Mouse (Mus musculus): ENCODE measurements at regions not wholly inside any gene's neighbourhood (a gene's known extent, or its start where the extent isn't known, plus 50 kb on each side); places are given as distances from the start of the nearest gene placed in this dataset.

- Histone ChIP-seq H3K9me3 (ENCODE audit: control insufficient read depth, low read depth, low read length) (no peaks in the 10 kb centered on the region), H3K4me3 (ENCODE audit: low read depth, low read length) (no peak overlapping the region), H3K4me1 (ENCODE audit: control insufficient read depth, insufficient read depth, low read length) (no peaks in the 10 kb centered on the region), H3K36me3 (ENCODE audit: control insufficient read depth, insufficient read depth, low read length) (no peaks in the 10 kb centered on the region), H3K27ac (ENCODE audit: low read length) (no peak overlapping the region), H3K9ac (replicated peaks; ENCODE audit: low read depth, low read length) (no peak overlapping the region), H3K27me3 (ENCODE audit: control insufficient read depth, insufficient read depth, low read length) (no peaks in the 10 kb centered on the region), H3K4me2 (replicated peaks; ENCODE audit: low read depth, low read length) (no peak overlapping the region)
- WGBS = 78% methylated on average over 10 of the region's 10 CpGs
- ATAC-seq (ENCODE audit: insufficient number of reproducible peaks, insufficient read depth, low FRiP score, low read depth) = no peak
Measured at GRCm38 (mm10) chr8:34614031-34614526, 502.5 kb upstream of the Gm10131 start.

GRCm38 (mm10) chr8:34613138-34613537 lies 501.6 kb upstream of the Gm10131 start:
- H3K27ac ChIP-seq (ENCODE audit: low read length) = no peak overlapping the region
- H3K4me3 ChIP-seq (ENCODE audit: low read depth, low read length) = no peak overlapping the region
- no peaks in the 10 kb centered on the region for H3K36me3 ChIP-seq (ENCODE audit: control insufficient read depth, insufficient read depth, low read length)
- WGBS = 85% methylated on average over 5 of the region's 5 CpGs
- H3K4me2 ChIP-seq (replicated peaks; ENCODE audit: low read depth, low read length) = no peak overlapping the region
- H3K9ac ChIP-seq (replicated peaks; ENCODE audit: low read depth, low read length) = no peak overlapping the region
- no peak for ATAC-seq (ENCODE audit: insufficient number of reproducible peaks, insufficient read depth, low FRiP score, low read depth)
- no peaks in the 10 kb centered on the region for H3K27me3 ChIP-seq (ENCODE audit: control insufficient read depth, insufficient read depth, low read length)
- no peaks in the 10 kb centered on the region for H3K4me1 ChIP-seq (ENCODE audit: control insufficient read depth, insufficient read depth, low read length)
- no peaks in the 10 kb centered on the region for H3K9me3 ChIP-seq (ENCODE audit: control insufficient read depth, low read depth, low read length)

- H3K4me2 ChIP-seq (replicated peaks; ENCODE audit: low read depth, low read length) = no peak overlapping the region
- ATAC-seq (ENCODE audit: insufficient number of reproducible peaks, insufficient read depth, low FRiP score, low read depth) = no peak
- no peak overlapping the region for H3K4me3 ChIP-seq (ENCODE audit: low read depth, low read length)
- no peaks in the 10 kb centered on the region for H3K27me3 ChIP-seq (ENCODE audit: control insufficient read depth, insufficient read depth, low read length)
- H3K9ac ChIP-seq (replicated peaks; ENCODE audit: low read depth, low read length) = no peak overlapping the region
- no peaks in the 10 kb centered on the region for H3K4me1 ChIP-seq (ENCODE audit: control insufficient read depth, insufficient read depth, low read length)
- no peaks in the 10 kb centered on the region for H3K36me3 ChIP-seq (ENCODE audit: control insufficient read depth, insufficient read depth, low read length)
- WGBS = 81% methylated on average over 3 of the region's 3 CpGs
- no peaks in the 10 kb centered on the region for H3K9me3 ChIP-seq (ENCODE audit: control insufficient read depth, low read depth, low read length)
- H3K27ac ChIP-seq (ENCODE audit: low read length) = no peak overlapping the region
Measured at GRCm38 (mm10) chr8:34612396-34612795, 500.9 kb upstream of the Gm10131 start.

GRCm38 (mm10) chr8:34610186-34610585 lies 498.6 kb upstream of the Gm10131 start:
- Histone ChIP-seq H3K4me1 (ENCODE audit: control insufficient read depth, insufficient read depth, low read length) (no peaks in the 10 kb centered on the region), H3K9me3 (ENCODE audit: control insufficient read depth, low read depth, low read length) (no peaks in the 10 kb centered on the region), H3K9ac (replicated peaks; ENCODE audit: low read depth, low read length) (no peak overlapping the region), H3K4me2 (replicated peaks; ENCODE audit: low read depth, low read length) (no peak overlapping the region), H3K36me3 (ENCODE audit: control insufficient read depth, insufficient read depth, low read length) (no peaks in the 10 kb centered on the region), H3K27ac (ENCODE audit: low read length) (no peak overlapping the region), H3K4me3 (ENCODE audit: low read depth, low read length) (no peak overlapping the region), H3K27me3 (ENCODE audit: control insufficient read depth, insufficient read depth, low read length) (no peaks in the 10 kb centered on the region)
- ATAC-seq (ENCODE audit: insufficient number of reproducible peaks, insufficient read depth, low FRiP score, low read depth) = no peak

GRCm38 (mm10) chr8:34607426-34607825 lies 495.9 kb upstream of the Gm10131 start:
- no peak overlapping the region for H3K4me2 ChIP-seq (replicated peaks; ENCODE audit: low read depth, low read length)
- H3K9ac ChIP-seq (replicated peaks; ENCODE audit: low read depth, low read length) = no peak overlapping the region
- H3K4me1 ChIP-seq (ENCODE audit: control insufficient read depth, insufficient read depth, low read length) = no peaks in the 10 kb centered on the region
- no peaks in the 10 kb centered on the region for H3K36me3 ChIP-seq (ENCODE audit: control insufficient read depth, insufficient read depth, low read length)
- no peaks in the 10 kb centered on the region for H3K9me3 ChIP-seq (ENCODE audit: control insufficient read depth, low read depth, low read length)
- ATAC-seq (ENCODE audit: insufficient number of reproducible peaks, insufficient read depth, low FRiP score, low read depth) = no peak
- 95% methylated on average over 2 of the region's 2 CpGs for WGBS
- H3K27ac ChIP-seq (ENCODE audit: low read length) = no peak overlapping the region
- no peaks in the 10 kb centered on the region for H3K27me3 ChIP-seq (ENCODE audit: control insufficient read depth, insufficient read depth, low read length)
- no peak overlapping the region for H3K4me3 ChIP-seq (ENCODE audit: low read depth, low read length)

GRCm38 (mm10) chr8:34605031-34605430 lies 493.5 kb upstream of the Gm10131 start:
- no peak for ATAC-seq (ENCODE audit: insufficient number of reproducible peaks, insufficient read depth, low FRiP score, low read depth)
- H3K9me3 ChIP-seq (ENCODE audit: control insufficient read depth, low read depth, low read length) = no peaks in the 10 kb centered on the region
- no peaks in the 10 kb centered on the region for H3K4me1 ChIP-seq (ENCODE audit: control insufficient read depth, insufficient read depth, low read length)
- no peak overlapping the region for H3K27ac ChIP-seq (ENCODE audit: low read length)
- no peak overlapping the region for H3K4me3 ChIP-seq (ENCODE audit: low read depth, low read length)
- H3K27me3 ChIP-seq (ENCODE audit: control insufficient read depth, insufficient read depth, low read length) = no peaks in the 10 kb centered on the region
- no peak overlapping the region for H3K4me2 ChIP-seq (replicated peaks; ENCODE audit: low read depth, low read length)
- H3K36me3 ChIP-seq (ENCODE audit: control insufficient read depth, insufficient read depth, low read length) = no peaks in the 10 kb centered on the region
- no peak overlapping the region for H3K9ac ChIP-seq (replicated peaks; ENCODE audit: low read depth, low read length)
- WGBS = 86% methylated on average over 2 of the region's 2 CpGs

GRCm38 (mm10) chr8:34604581-34604980 lies 493.0 kb upstream of the Gm10131 start:
- Histone ChIP-seq H3K4me1 (ENCODE audit: control insufficient read depth, insufficient read depth, low read length) (no peaks in the 10 kb centered on the region), H3K9ac (replicated peaks; ENCODE audit: low read depth, low read length) (no peak overlapping the region), H3K27me3 (ENCODE audit: control insufficient read depth, insufficient read depth, low read length) (no peaks in the 10 kb centered on the region), H3K36me3 (ENCODE audit: control insufficient read depth, insufficient read depth, low read length) (no peaks in the 10 kb centered on the region), H3K4me3 (ENCODE audit: low read depth, low read length) (no peak overlapping the region), H3K27ac (ENCODE audit: low read length) (no peak overlapping the region), H3K4me2 (replicated peaks; ENCODE audit: low read depth, low read length) (no peak overlapping the region), H3K9me3 (ENCODE audit: control insufficient read depth, low read depth, low read length) (no peaks in the 10 kb centered on the region)
- WGBS = 65% methylated on average over 2 of the region's 2 CpGs
- ATAC-seq (ENCODE audit: insufficient number of reproducible peaks, insufficient read depth, low FRiP score, low read depth) = no peak

- Histone ChIP-seq H3K4me2 (replicated peaks; ENCODE audit: low read depth, low read length) (no peak overlapping the region), H3K36me3 (ENCODE audit: control insufficient read depth, insufficient read depth, low read length) (no peaks in the 10 kb centered on the region), H3K27ac (ENCODE audit: low read length) (no peak overlapping the region), H3K27me3 (ENCODE audit: control insufficient read depth, insufficient read depth, low read length) (no peaks in the 10 kb centered on the region), H3K4me3 (ENCODE audit: low read depth, low read length) (no peak overlapping the region), H3K9me3 (ENCODE audit: control insufficient read depth, low read depth, low read length) (no peaks in the 10 kb centered on the region), H3K4me1 (ENCODE audit: control insufficient read depth, insufficient read depth, low read length) (no peaks in the 10 kb centered on the region), H3K9ac (replicated peaks; ENCODE audit: low read depth, low read length) (no peak overlapping the region)
- no peak for ATAC-seq (ENCODE audit: insufficient number of reproducible peaks, insufficient read depth, low FRiP score, low read depth)
- WGBS = 78% methylated on average over 3 of the region's 3 CpGs
Measured at GRCm38 (mm10) chr8:34601426-34601953, 490.0 kb upstream of the Gm10131 start.

- no peaks in the 10 kb centered on the region for H3K36me3 ChIP-seq (ENCODE audit: control insufficient read depth, insufficient read depth, low read length)
- no peak overlapping the region for H3K4me2 ChIP-seq (replicated peaks; ENCODE audit: low read depth, low read length)
- no peaks in the 10 kb centered on the region for H3K27me3 ChIP-seq (ENCODE audit: control insufficient read depth, insufficient read depth, low read length)
- H3K4me1 ChIP-seq (ENCODE audit: control insufficient read depth, insufficient read depth, low read length) = no peaks in the 10 kb centered on the region
- no peak for ATAC-seq (ENCODE audit: insufficient number of reproducible peaks, insufficient read depth, low FRiP score, low read depth)
- H3K9ac ChIP-seq (replicated peaks; ENCODE audit: low read depth, low read length) = no peak overlapping the region
- no peak overlapping the region for H3K4me3 ChIP-seq (ENCODE audit: low read depth, low read length)
- no peaks in the 10 kb centered on the region for H3K9me3 ChIP-seq (ENCODE audit: control insufficient read depth, low read depth, low read length)
- WGBS = 72% methylated on average over 5 of the region's 5 CpGs
- no peak overlapping the region for H3K27ac ChIP-seq (ENCODE audit: low read length)
Measured at GRCm38 (mm10) chr8:34600880-34601279, 489.3 kb upstream of the Gm10131 start.
